Mouse (Mus musculus) neural tube, embryonic 12.5 days (tissue): ENCODE data around the gene Ptbp2. TPM values are rescaled to one million over a fixed set of nuclear protein-coding genes. Genes with fewer than 3 reads are reported as not detected.
A peak's percentile ranks its signal among the peaks of the same experiment; 100 is the strongest.

Experiments
- ATAC-seq: fragments of 200-750 bp; cut with Nextera tagmentation; 2 replicates; pipeline ENCODE4 v1.8.0; 2017; ENCODE audit warnings: low read depth, mild to moderate bottlenecking, moderate TSS enrichment, moderate library complexity; ENCODE audit not compliant: low FRiP score
- H3K27ac ChIP-seq: fragments of 300-500 bp; sonication (generic); 2 replicates; pipeline ENCODE4 v1.5.1; 2016
- H3K27me3 ChIP-seq: fragments of 300-500 bp; sonication (generic); replicated peaks from 2 replicates; pipeline ENCODE4 v1.6.1; 2016; ENCODE audit warnings: mild to moderate bottlenecking
- H3K36me3 ChIP-seq: fragments of 300-500 bp; sonication (generic); 2 replicates; pipeline ENCODE4 v1.6.1; 2016; ENCODE audit warnings: mild to moderate bottlenecking
- H3K4me1 ChIP-seq: fragments of 300-500 bp; sonication (generic); 2 replicates; pipeline ENCODE4 v1.6.1; 2016
- H3K4me2 ChIP-seq: fragments of 300-500 bp; sonication (generic); replicated peaks from 2 replicates; pipeline ENCODE4 v1.6.1; 2016; ENCODE audit warnings: mild to moderate bottlenecking
- H3K4me3 ChIP-seq: fragments of 300-500 bp; sonication (generic); 2 replicates; pipeline ENCODE4 v1.5.1; 2016
- H3K9ac ChIP-seq: fragments of 300-500 bp; sonication (generic); 2 replicates; pipeline ENCODE4 v1.6.1; 2016; ENCODE audit warnings: mild to moderate bottlenecking
- H3K9me3 ChIP-seq: fragments of 300-500 bp; sonication (generic); 2 replicates; pipeline ENCODE4 v1.6.1; 2016; ENCODE audit warnings: mild to moderate bottlenecking
- WGBS: fragments of 180-500 bp; shearing (Covaris S2); methylation state at CpG from one replicate; pipeline ENCODE4 v1.1.7; 2016; 5-methylcytosine and 5-hydroxymethylcytosine counted together
- polyA plus RNA-seq: library from polyadenylated mRNA; unstranded; fragments of >200 nt; fragmentation: Nextera tagmentation; extraction: Ambion mirVana; gene quantifications from 2 replicates; pipeline ENCODE4 v1.2.1, GENCODE M21; 2016

The Ptbp2 gene
- polyA plus RNA-seq, 1 experiment from 2014 or later = 316 TPM

- WGBS = 96% methylated on average over 2 of the region's 2 CpGs
Observed at GRCm38 (mm10) chr3:119763772-119764171, 20.5 kb downstream of the Ptbp2 start.

GRCm38 (mm10) chr3:119761732-119762131, 22.5 kb downstream of the Ptbp2 start:
- Histone ChIP-seq H3K4me1 (no peaks in the 10 kb centered on the region), H3K36me3 (peaks cover 7% of the 10 kb centered on the region; the same call in 1 of the 2 replicates), H3K9ac (no peak overlapping the region), H3K9me3 (no peaks in the 10 kb centered on the region), H3K27me3 (no peaks in the 10 kb centered on the region), H3K27ac (no peak overlapping the region), H3K4me3 (no peak overlapping the region), H3K4me2 (no peak overlapping the region)
- no peak for ATAC-seq
- WGBS = 95% methylated on average over 3 of the region's 3 CpGs

More at GRCm38 (mm10) chr3:119763772-119764171, 20.5 kb downstream of the Ptbp2 start:
- H3K27ac ChIP-seq = no peak overlapping the region
- no peak overlapping the region for H3K9ac ChIP-seq
- no peaks in the 10 kb centered on the region for H3K9me3 ChIP-seq
- no peaks in the 10 kb centered on the region for H3K4me1 ChIP-seq
- no peak for ATAC-seq
- peaks cover 13% of the 10 kb centered on the region; the same call in 1 of the 2 replicates for H3K36me3 ChIP-seq
- H3K4me3 ChIP-seq = no peak overlapping the region
- H3K27me3 ChIP-seq = no peaks in the 10 kb centered on the region
- no peak overlapping the region for H3K4me2 ChIP-seq

- no peak overlapping the region for H3K4me3 ChIP-seq
- ATAC-seq = no peak
- peaks cover 3% of the 10 kb centered on the region; the same call in 1 of the 2 replicates for H3K36me3 ChIP-seq
Observed at GRCm38 (mm10) chr3:119753791-119754190, 30.5 kb downstream of the Ptbp2 start.

GRCm38 (mm10) chr3:119749551-119750249, 34.6 kb downstream of the Ptbp2 start:
- Histone ChIP-seq H3K9me3 (no peaks in the 10 kb centered on the region), H3K4me1 (no peaks in the 10 kb centered on the region), H3K9ac (no peak overlapping the region), H3K36me3 (peaks cover 15% of the 10 kb centered on the region), H3K27me3 (no peaks in the 10 kb centered on the region), H3K27ac (no peak overlapping the region), H3K4me2 (no peak overlapping the region), H3K4me3 (no peak overlapping the region)
- WGBS = 80% methylated on average over 3 of the region's 3 CpGs
- no peak for ATAC-seq

More at GRCm38 (mm10) chr3:119753791-119754190, 30.5 kb downstream of the Ptbp2 start:
- Histone ChIP-seq H3K27me3 (no peaks in the 10 kb centered on the region), H3K9ac (no peak overlapping the region), H3K4me2 (no peak overlapping the region), H3K4me1 (no peaks in the 10 kb centered on the region), H3K9me3 (no peaks in the 10 kb centered on the region), H3K27ac (no peak overlapping the region)

- no peak for ATAC-seq
Observed at GRCm38 (mm10) chr3:119749140-119749539, 35.1 kb downstream of the Ptbp2 start.

GRCm38 (mm10) chr3:119746656-119747055, 37.6 kb downstream of the Ptbp2 start:
- Histone ChIP-seq H3K4me3 (no peak overlapping the region), H3K4me1 (no peaks in the 10 kb centered on the region), H3K36me3 (peaks cover 27% of the 10 kb centered on the region), H3K27me3 (no peaks in the 10 kb centered on the region), H3K9me3 (no peaks in the 10 kb centered on the region), H3K4me2 (no peak overlapping the region), H3K9ac (no peak overlapping the region), H3K27ac (no peak overlapping the region)
- ATAC-seq = no peak
- 94% methylated on average over 2 of the region's 2 CpGs for WGBS

More at GRCm38 (mm10) chr3:119749140-119749539, 35.1 kb downstream of the Ptbp2 start:
- Histone ChIP-seq H3K4me2 (no peak overlapping the region), H3K36me3 (peaks cover 18% of the 10 kb centered on the region), H3K27me3 (no peaks in the 10 kb centered on the region), H3K9me3 (no peaks in the 10 kb centered on the region), H3K9ac (no peak overlapping the region), H3K4me1 (no peaks in the 10 kb centered on the region), H3K4me3 (no peak overlapping the region), H3K27ac (no peak overlapping the region)
- WGBS = 94% methylated on average over 2 of the region's 2 CpGs

GRCm38 (mm10) chr3:119745801-119746200, 38.5 kb downstream of the Ptbp2 start:
- Histone ChIP-seq H3K36me3 (peaks cover 27% of the 10 kb centered on the region), H3K9ac (no peak overlapping the region), H3K4me3 (no peak overlapping the region), H3K4me1 (no peaks in the 10 kb centered on the region), H3K4me2 (no peak overlapping the region), H3K9me3 (no peaks in the 10 kb centered on the region), H3K27me3 (no peaks in the 10 kb centered on the region), H3K27ac (no peak overlapping the region)
- no peak for ATAC-seq
- WGBS = 92% methylated on average over 1 of the region's 1 CpGs

GRCm38 (mm10) chr3:119729863-119730262, 54.4 kb downstream of the Ptbp2 start:
- Histone ChIP-seq H3K27me3 (no peaks in the 10 kb centered on the region), H3K36me3 (peaks cover 11% of the 10 kb centered on the region), H3K9me3 (no peaks in the 10 kb centered on the region), H3K4me3 (no peak overlapping the region), H3K4me2 (no peak overlapping the region), H3K27ac (no peak overlapping the region), H3K4me1 (no peaks in the 10 kb centered on the region), H3K9ac (no peak overlapping the region)
- 91% methylated on average over 2 of the region's 2 CpGs for WGBS
- ATAC-seq = no peak

- no peak overlapping the region for H3K9ac ChIP-seq
- H3K4me2 ChIP-seq = no peak overlapping the region
- H3K27ac ChIP-seq = no peak overlapping the region
- ATAC-seq = peak; percentile 61
- no peaks in the 10 kb centered on the region for H3K27me3 ChIP-seq
- H3K9me3 ChIP-seq = no peaks in the 10 kb centered on the region
- 93% methylated on average over 5 of the region's 5 CpGs for WGBS
- no peak overlapping the region for H3K4me3 ChIP-seq
- H3K36me3 ChIP-seq = no peaks in the 10 kb centered on the region
- no peaks in the 10 kb centered on the region for H3K4me1 ChIP-seq
Observed at GRCm38 (mm10) chr3:119712066-119712465, 72.2 kb downstream of the Ptbp2 start.

- Histone ChIP-seq H3K4me3 (no peak overlapping the region), H3K4me1 (no peaks in the 10 kb centered on the region)
- no peak for ATAC-seq
Observed at GRCm38 (mm10) chr3:119711503-119711902, 72.8 kb downstream of the Ptbp2 start.

GRCm38 (mm10) chr3:119701467-119701866, 82.8 kb downstream of the Ptbp2 start:
- H3K4me1 ChIP-seq = no peaks in the 10 kb centered on the region
- no peaks in the 10 kb centered on the region for H3K36me3 ChIP-seq
- H3K27me3 ChIP-seq = no peaks in the 10 kb centered on the region
- no peak overlapping the region for H3K27ac ChIP-seq
- no peak overlapping the region for H3K4me3 ChIP-seq
- 57% methylated on average over 3 of the region's 3 CpGs for WGBS
- H3K9ac ChIP-seq = no peak overlapping the region
- no peak overlapping the region for H3K4me2 ChIP-seq
- no peak for ATAC-seq
- H3K9me3 ChIP-seq = no peaks in the 10 kb centered on the region

More at GRCm38 (mm10) chr3:119711503-119711902, 72.8 kb downstream of the Ptbp2 start:
- Histone ChIP-seq H3K27ac (no peak overlapping the region), H3K36me3 (no peaks in the 10 kb centered on the region), H3K27me3 (no peaks in the 10 kb centered on the region), H3K9me3 (no peaks in the 10 kb centered on the region), H3K4me2 (no peak overlapping the region), H3K9ac (no peak overlapping the region)
- 95% methylated on average over 3 of the region's 3 CpGs for WGBS

- ATAC-seq = no peak
Observed at GRCm38 (mm10) chr3:119684741-119685140, 99.5 kb downstream of the Ptbp2 start.

More at GRCm38 (mm10) chr3:119684741-119685140, 99.5 kb downstream of the Ptbp2 start:
- no peak overlapping the region for H3K4me2 ChIP-seq
- H3K36me3 ChIP-seq = no peaks in the 10 kb centered on the region
- no peak overlapping the region for H3K27ac ChIP-seq
- H3K9me3 ChIP-seq = no peaks in the 10 kb centered on the region
- H3K27me3 ChIP-seq = no peaks in the 10 kb centered on the region
- 65% methylated on average over 6 of the region's 6 CpGs for WGBS
- H3K4me1 ChIP-seq = no peaks in the 10 kb centered on the region
- H3K4me3 ChIP-seq = no peak overlapping the region
- H3K9ac ChIP-seq = no peak overlapping the region
